Mouse (Mus musculus) left cerebral cortex, postnatal 25 days (tissue): ENCODE results near the gene Ccrl2. TPM values are rescaled to one million over a fixed set of nuclear protein-coding genes. Genes with fewer than 3 reads are reported as not detected.

ENCODE experiments used
- DNase-seq, 2 experiments: peaks; one replicate each; pipeline ENCODE4 v3.0.0; 2022; ENCODE audit warnings: low spot score in 2 of 2, mixed read lengths in 1 of 2
- intact Hi-C: fragments of 180-260 bp; cut with DNase I; formaldehyde crosslinking; loops from one replicate; pipeline ENCODE4 v1.15.1; 2025
- total RNA-seq, 2 experiments: library from RNA; stranded (reverse); gene quantifications; 2 replicates each; pipeline ENCODE4 v1.2.3; 2021

Gene Ccrl2
- total RNA-seq, 2 experiments from 2014 or later: 1.0 to 1.1 TPM

- DNase-seq: no peak
- intact Hi-C loops: no loop called here
These were observed 50.8 kb downstream of the Ccrl2 start for GRCm38 (mm10) chr9:111006544-111006943.

Other genes with a start within 250 kb of the Ccrl2 start
- gene Prss44, start 243.5 kb downstream of the Ccrl2 start, total RNA-seq: not detected
- gene Prss43, start 230.8 kb downstream of the Ccrl2 start, total RNA-seq: under 1 TPM in 1 of 2 experiments, not detected in 1; 0.14 TPM
- under 1 TPM; 0.27 to 0.39 TPM for gene Prss45, start 222.9 kb downstream of the Ccrl2 start, total RNA-seq
- gene Prss46, start 213.0 kb downstream of the Ccrl2 start, total RNA-seq: not detected
- under 1 TPM in 1 of 2 experiments, not detected in 1; 0.71 TPM for gene Prss50, start 199.6 kb downstream of the Ccrl2 start, total RNA-seq
- 1 to 10 TPM; 8.2 to 10.0 TPM for gene Als2cl, start 177.6 kb downstream of the Ccrl2 start, total RNA-seq
- 1 to 10 TPM; 2.7 to 4.1 TPM for gene Tmie, start 177.4 kb downstream of the Ccrl2 start, total RNA-seq
- gene Fam240a, start 140.7 kb downstream of the Ccrl2 start, total RNA-seq: not detected
- under 1 TPM in 1 of 2 experiments, not detected in 1; 0.43 TPM for gene Tdgf1, start 111.4 kb downstream of the Ccrl2 start, total RNA-seq
- 1 to 10 TPM in 1 of 2 experiments, under 1 TPM in 1; 0.73 to 2.1 TPM for gene Lrrc2, start 106.0 kb downstream of the Ccrl2 start, total RNA-seq
- gene Rtp3, start 66.9 kb downstream of the Ccrl2 start, total RNA-seq: under 1 TPM; 0.18 to 0.46 TPM
- not detected for gene Ltf, start 38.2 kb downstream of the Ccrl2 start, total RNA-seq
- 10 to 100 TPM; 38.7 to 42.8 TPM for gene Lrrfip2, start 60.1 kb upstream of the Ccrl2 start, total RNA-seq
- 10 to 100 TPM; 15.2 to 15.6 TPM for gene Mlh1, start 214.3 kb upstream of the Ccrl2 start, total RNA-seq
- 10 to 100 TPM; 80.4 to 81.6 TPM for gene Epm2aip1, start 214.4 kb upstream of the Ccrl2 start, total RNA-seq